Mouse (Mus musculus) v-Abl transformed pro-B cells (cell line): ENCODE results near the gene Gm29735.
"Not testable (repeated sequence)": the region's sequence is repeated elsewhere in the genome, so short reads cannot be mapped to it uniquely, and the experiment has no call there.

ENCODE experiments used
- in situ Hi-C, 2 experiments: fragments of 400-800 bp; cut with MboI; formaldehyde crosslinking; loops; one replicate each; pipeline ENCODE4 v1.15.1; 2025; ENCODE audit not compliant: unreplicated experiment in 2 of 2

Gene Gm29735

DNA sequence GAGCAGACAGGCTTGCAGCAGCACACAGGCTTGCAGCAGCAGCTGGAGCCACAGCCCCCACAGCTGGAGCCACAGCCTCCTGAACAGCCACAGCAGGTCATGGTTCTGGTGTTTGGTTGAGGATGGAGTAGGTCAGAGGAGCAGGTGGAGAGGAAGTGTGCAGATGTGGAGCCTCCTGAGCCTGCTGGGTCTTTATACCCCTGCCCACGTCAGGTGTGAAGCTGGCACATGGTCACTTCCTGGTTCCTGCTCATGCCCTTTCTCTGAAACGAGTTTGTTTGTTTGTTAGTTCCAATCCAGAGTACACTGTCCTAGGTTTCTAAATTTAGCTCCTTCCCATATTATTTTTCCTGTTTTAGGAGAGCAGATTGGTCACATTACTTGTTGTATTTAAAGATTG lies at the start of gene Gm29735:
Gene Gm29735 (minus strand): TSS at position 101 of the 400 bp plus-strand sequence.
- in situ Hi-C loops, result not testable (repeated sequence)

DNA sequence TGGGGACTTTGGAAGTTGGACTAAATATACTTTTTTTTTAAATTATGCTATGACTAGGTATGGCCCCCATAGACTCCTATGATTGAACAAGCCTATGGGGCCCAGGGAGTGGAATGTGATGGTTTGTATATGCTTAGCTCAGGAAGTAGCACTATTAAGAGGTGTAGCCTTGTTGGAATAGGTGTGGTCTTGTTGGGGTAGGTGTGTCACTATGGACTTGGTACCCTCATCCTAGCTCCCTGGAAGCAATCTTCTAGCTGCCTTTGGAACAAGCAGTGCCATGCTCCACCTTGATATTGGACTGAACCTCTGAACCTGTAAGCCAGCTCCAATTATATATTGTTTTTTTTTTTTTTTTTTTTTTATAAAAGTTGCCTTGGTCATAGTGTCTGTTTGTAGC lies 48.6 kb upstream of the Gm29735 start:
- in situ Hi-C loops, result no loop called here

GRCm38 (mm10) chr7:142201064-142201463 lies 44.2 kb upstream of the Gm29735 start, which contains the start of gene Krtap5-3:
Gene Krtap5-3, plus strand, starts transcription at chr7:142201364.
- in situ Hi-C loops, result no loop called here

DNA sequence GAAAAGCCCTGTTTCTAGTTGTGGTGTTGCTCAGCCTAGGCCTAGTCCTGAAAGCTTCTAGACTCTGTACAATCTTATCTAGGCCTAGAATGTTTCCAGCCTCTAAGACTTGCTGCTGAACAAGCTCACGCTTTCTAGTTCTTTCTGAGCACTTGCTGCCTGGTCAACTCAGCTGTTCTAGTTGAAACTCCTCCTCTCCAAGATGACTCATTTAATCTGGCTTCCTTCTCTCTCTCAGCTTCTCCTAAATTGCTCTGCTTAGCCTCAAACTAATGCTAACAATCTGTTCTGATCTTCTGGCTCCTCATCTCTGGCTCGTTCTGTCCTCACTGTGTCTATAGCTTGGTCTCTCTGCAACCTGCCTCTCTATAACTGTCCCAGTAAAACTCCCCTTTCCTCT lies 41.8 kb upstream of the Gm29735 start:
- in situ Hi-C loops, result no loop called here

GRCm38 (mm10) chr7:142190289-142190688 lies 33.4 kb upstream of the Gm29735 start, which contains the start of gene Gm10153:
Gene Gm10153, minus strand, starts transcription at chr7:142190389.
- in situ Hi-C loops, result no loop called here

- in situ Hi-C loops, result no loop called here
These were observed 31.2 kb upstream of the Gm29735 start for GRCm38 (mm10) chr7:142188156-142188555.

- in situ Hi-C loops, result no loop called here
These were observed 24.1 kb upstream of the Gm29735 start for GRCm38 (mm10) chr7:142181021-142181420.

GRCm38 (mm10) chr7:142178685-142179084 lies 21.8 kb upstream of the Gm29735 start:
- in situ Hi-C loops, result no loop called here

GRCm38 (mm10) chr7:142175905-142176304 lies 19.0 kb upstream of the Gm29735 start, which contains the start of gene Krtap5-2:
Gene Krtap5-2, minus strand, starts transcription at chr7:142176005.
- in situ Hi-C loops, result not testable (repeated sequence)

GRCm38 (mm10) chr7:142169836-142170235 lies 12.9 kb upstream of the Gm29735 start:
- in situ Hi-C loops, result no loop called here

DNA sequence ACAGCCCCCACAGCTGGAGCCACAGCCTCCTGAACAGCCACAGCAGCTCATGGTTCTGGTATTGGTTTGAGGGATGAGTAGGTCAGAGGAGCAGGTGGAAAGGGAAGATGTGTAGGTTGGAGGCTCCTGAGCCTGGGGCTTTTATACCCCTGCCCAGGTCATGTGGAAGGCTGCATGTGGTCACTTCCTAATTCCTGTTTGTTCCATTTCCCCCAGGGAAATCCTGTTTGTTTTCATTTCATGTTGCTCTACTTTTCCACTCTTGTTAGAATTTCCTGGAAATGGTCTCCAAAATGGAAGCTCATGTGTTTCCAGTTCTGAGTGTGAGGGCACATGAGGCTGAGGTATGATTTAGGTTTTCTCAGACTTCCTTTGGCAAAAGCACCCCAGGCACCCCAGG lies 8.7 kb upstream of the Gm29735 start, which contains the start of gene Gm4553:
Gene Gm4553 (minus strand): TSS at position 101 of the 400 bp plus-strand sequence.
- in situ Hi-C loops, result not testable (repeated sequence)

DNA sequence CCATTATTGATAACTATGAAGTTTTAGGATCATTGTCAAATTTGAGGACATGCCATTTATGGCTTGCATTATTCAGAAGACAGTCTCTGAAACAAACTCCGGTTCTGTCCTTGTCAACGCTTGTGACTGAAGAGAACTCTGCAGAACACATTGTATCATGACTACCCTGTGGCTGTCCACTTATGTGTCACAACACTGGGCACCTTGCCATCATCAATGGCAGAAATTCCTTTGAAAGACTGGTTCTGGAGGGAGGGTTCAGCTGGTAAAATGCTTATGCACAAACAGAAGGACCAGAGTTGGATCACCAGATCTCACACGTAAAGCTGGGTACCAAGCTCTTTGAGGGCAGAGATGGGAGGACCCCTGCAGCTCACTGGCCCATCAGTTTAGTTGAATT lies 2.5 kb upstream of the Gm29735 start:
- in situ Hi-C loops, result no loop called here

GRCm38 (mm10) chr7:142155308-142155707 lies 1.6 kb downstream of the Gm29735 start:
- in situ Hi-C loops, result no loop called here

DNA sequence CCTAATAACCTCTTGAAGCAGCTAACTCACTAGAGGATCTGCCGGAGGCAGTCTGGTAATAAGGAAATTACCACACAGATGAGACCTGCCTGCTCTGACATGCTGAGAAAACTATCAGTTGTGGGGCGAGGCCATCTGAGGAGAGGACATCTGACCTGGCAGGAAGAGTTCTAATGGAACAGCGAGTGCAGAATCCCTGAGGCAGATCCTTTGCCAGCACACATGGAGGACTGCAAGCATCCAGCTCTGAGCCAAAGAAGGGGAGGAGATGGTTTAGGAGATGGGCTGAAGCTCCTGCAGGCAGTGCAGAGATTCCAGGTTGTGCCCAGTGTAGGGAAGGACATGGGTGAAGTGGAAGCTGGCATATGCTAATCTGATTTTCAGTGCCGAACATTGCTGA lies 4.7 kb downstream of the Gm29735 start:
- in situ Hi-C loops, result no loop called here

DNA sequence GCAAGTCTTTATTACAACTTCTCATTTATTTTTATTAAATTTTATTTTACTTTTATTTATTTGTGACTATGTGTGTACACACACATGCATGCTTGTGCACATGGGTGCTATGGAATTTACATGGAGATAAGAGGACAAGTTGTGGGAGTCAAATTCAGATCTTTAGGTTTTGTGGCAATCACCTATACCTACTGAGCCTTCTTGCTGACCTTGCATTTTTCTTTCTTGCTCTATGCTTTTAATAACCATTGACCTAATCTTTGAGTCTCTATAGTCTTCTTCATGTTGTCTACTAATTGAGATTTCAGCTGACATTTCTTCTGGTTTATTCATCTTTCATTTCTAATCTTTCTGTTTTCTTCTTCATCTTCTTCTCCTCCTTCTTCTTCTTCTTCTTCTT lies 8.3 kb downstream of the Gm29735 start:
- in situ Hi-C loops, result loop anchor here in 1 of 2 experiments (10.0 kb wide), 1 partner anchor 136 kb away; no protein-coding TSS in a partner anchor

- in situ Hi-C loops, result loop anchor here in 1 of 2 experiments (10.0 kb wide), 1 partner anchor 139 kb away; no protein-coding TSS in a partner anchor
These were observed 10.9 kb downstream of the Gm29735 start for GRCm38 (mm10) chr7:142146033-142146432.

GRCm38 (mm10) chr7:142145413-142145940 lies 11.4 kb downstream of the Gm29735 start:
- in situ Hi-C loops, result loop anchor here in 1 of 2 experiments (10.0 kb wide), 1 partner anchor 139 kb away; no protein-coding TSS in a partner anchor

- in situ Hi-C loops, result loop anchor here in 1 of 2 experiments (10.0 kb wide), 1 partner anchor 140 kb away; no protein-coding TSS in a partner anchor
These were observed 12.4 kb downstream of the Gm29735 start, which contains the start of gene Gm45337 for GRCm38 (mm10) chr7:142144507-142144906. Gene Gm45337, minus strand, starts transcription at chr7:142144607.

DNA sequence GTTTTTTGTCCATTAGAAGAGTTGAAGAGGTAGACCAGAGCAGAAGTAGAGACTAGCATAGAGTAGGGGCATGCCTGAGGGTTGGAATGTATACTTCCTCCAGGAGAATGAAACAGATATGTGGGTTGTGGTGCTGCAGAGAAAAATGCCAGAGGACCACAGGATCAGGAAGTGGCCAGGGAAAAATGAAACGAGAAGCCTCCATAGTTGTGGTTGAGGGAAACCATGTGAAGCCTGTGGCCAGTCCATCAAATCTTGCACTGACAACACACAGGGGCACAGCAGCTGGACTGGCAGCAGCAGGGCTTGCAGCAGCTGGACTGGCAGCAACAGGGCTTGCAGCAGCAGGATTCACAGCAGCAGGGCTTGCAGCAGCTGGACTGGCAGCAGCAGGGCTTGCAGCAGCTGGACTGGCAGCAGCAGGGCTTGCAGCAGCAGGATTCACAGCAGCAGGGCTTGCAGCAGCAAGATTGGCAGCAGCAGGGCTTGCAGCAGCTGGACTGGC lies 13.4 kb downstream of the Gm29735 start:
- in situ Hi-C loops, result loop anchor here in 1 of 2 experiments (10.0 kb wide), 1 partner anchor 141 kb away; no protein-coding TSS in a partner anchor

DNA sequence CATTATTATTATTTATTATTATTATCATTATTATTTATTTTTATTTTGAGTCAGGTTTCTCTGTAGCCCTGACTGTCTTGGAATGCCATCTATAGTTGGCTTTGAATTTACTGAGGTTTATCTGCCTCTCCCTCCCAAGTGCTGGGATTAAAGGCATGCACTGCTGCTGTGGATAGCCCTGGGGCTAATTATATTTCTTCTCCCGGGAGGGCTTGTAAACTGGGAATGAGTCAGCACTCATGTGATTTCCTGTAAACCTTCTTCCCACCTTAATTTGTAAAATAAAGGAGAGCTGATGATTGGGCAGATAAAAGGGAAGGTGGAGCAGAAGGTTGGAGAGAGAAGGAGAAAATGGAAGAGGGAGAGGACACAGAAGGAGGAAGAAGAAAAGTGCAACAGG lies 16.2 kb downstream of the Gm29735 start:
- in situ Hi-C loops, result loop anchor here in 1 of 2 experiments (10.0 kb wide), 1 partner anchor 144 kb away; no protein-coding TSS in a partner anchor

DNA sequence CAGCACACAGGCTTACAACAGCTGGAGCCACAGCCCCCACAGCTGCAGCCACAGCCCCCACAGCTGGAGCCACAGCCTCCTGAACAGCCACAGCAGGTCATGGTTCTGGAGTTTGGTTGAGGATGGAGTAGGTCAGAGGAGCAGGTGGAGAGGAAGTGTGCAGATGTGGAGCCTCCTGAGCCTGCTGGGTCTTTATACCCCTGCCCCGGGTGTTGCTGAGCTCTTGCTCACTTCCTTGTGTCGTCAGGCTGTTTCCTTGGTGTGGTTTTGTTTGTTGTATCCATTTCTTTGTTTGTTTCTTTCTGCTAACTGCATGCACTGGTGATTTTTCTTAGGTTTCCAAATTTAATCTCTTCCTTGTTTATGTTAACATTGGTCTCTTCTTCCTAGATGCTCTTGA lies 21.0 kb downstream of the Gm29735 start, which contains the start of gene Gm39115:
Gene Gm39115 (minus strand): TSS at position 101 of the 400 bp plus-strand sequence.
- in situ Hi-C loops, result not testable (repeated sequence)
